Mouse (Mus musculus) liver, embryonic 13.5 days (tissue): ENCODE data around the gene Rpl9-ps1. TPM values are rescaled to one million over a fixed set of nuclear protein-coding genes. Genes with fewer than 3 reads are reported as not detected.

Experiments used
- ATAC-seq: fragments of 200-750 bp; cut with Nextera tagmentation; 2 replicates; pipeline ENCODE4 v1.8.0; 2017; ENCODE audit warnings: low read depth, mild to moderate bottlenecking, moderate number of reproducible peaks, moderate library complexity
- DNase-seq: peaks from one replicate; pipeline ENCODE4 v3.0.0; 2022
- H3K27ac ChIP-seq: fragments of 300-500 bp; sonication (generic); 2 replicates; pipeline ENCODE4 v1.5.1; 2015; ENCODE audit warnings: moderate library complexity, mild to moderate bottlenecking, inconsistent platforms
- H3K27me3 ChIP-seq: fragments of 300-500 bp; sonication (generic); 2 replicates; pipeline ENCODE4 v1.6.1; 2015; ENCODE audit warnings: mild to moderate bottlenecking, inconsistent platforms
- H3K36me3 ChIP-seq: fragments of 300-500 bp; sonication (generic); 2 replicates; pipeline ENCODE4 v1.6.1; 2015; ENCODE audit warnings: mild to moderate bottlenecking, inconsistent platforms
- H3K4me1 ChIP-seq: fragments of 300-500 bp; sonication (generic); replicated peaks from 2 replicates; pipeline ENCODE4 v1.6.1; 2015; ENCODE audit warnings: inconsistent platforms
- H3K4me2 ChIP-seq: fragments of 300-500 bp; sonication (generic); 2 replicates; pipeline ENCODE4 v1.6.1; 2015; ENCODE audit warnings: inconsistent platforms, mild to moderate bottlenecking, moderate library complexity
- H3K4me3 ChIP-seq: fragments of 300-500 bp; sonication (generic); replicated peaks from 2 replicates; pipeline ENCODE4 v1.5.1; 2015; ENCODE audit warnings: mild to moderate bottlenecking, inconsistent platforms
- H3K9ac ChIP-seq: fragments of 300-500 bp; sonication (generic); 2 replicates; pipeline ENCODE4 v1.6.1; 2015; ENCODE audit warnings: mild to moderate bottlenecking, inconsistent platforms
- H3K9me3 ChIP-seq: fragments of 300-500 bp; sonication (generic); replicated peaks from 2 replicates; pipeline ENCODE4 v1.6.1; 2016; ENCODE audit warnings: inconsistent platforms
- WGBS: fragments of 180-500 bp; shearing (Covaris S2); methylation state at CpG from one replicate; pipeline ENCODE4 v1.1.7; 2015; ENCODE audit not compliant: insufficient replicate concordance; 5-methylcytosine and 5-hydroxymethylcytosine counted together
- polyA plus RNA-seq: library from polyadenylated mRNA; unstranded; fragments of >200 nt; fragmentation: Nextera tagmentation; extraction: Ambion mirVana; gene quantifications from 2 replicates; pipeline ENCODE4 v1.2.1, GENCODE M21; 2015

The Rpl9-ps1 gene
- polyA plus RNA-seq, 1 experiment from 2014 or later = not detected

DNA sequence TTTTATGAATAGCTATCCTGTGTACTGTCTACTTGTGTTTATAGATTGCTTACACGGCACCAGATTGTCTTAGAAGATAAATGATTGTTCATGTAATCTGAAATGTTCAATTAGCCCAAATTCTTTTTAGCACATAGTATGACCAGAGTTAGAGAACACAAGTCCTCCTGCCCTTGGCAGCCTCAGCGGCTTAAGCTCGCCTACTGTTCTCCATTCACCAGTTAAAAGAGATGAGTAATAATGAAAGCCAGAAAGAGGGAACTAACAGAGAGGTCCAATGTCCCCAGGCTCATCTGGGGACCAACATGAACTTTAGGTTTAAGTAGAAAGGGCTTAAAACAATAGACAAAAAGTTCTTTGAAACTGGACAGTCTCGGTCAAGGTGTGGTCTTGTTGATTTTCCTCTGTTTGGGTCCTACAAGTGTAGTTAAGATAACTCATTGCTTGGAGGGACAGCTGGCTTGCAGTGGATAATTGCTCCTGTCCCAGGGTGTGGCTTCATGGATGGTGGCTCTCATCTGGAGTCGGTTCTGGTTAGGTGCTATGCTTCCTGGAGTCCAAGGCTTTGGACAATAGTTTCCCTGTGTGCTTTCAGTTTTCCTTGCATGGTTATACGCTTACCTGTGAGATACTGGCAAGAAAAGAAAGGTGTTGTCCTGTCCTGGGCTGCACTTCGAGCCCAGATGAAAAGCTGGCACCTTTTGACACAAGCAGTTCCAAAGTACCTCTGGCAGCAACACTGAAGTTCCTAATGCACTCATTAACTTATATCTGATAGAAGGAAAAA, 49.6 kb downstream of the Rpl9-ps1 start:
- Histone ChIP-seq H3K4me2 (no peak overlapping the region), H3K27me3 (no peaks in the 10 kb centered on the region), H3K9ac (no peak overlapping the region), H3K9me3 (no peaks in the 10 kb centered on the region), H3K4me1 (0 out of 2 replicates have a peak, but pooled peaks cover 3% of the 10 kb centered on the region), H3K27ac (no peak overlapping the region), H3K4me3 (no peak overlapping the region), H3K36me3 (no peaks in the 10 kb centered on the region)
- no peak for DNase-seq
- ATAC-seq = no peak
- 52% methylated on average over 7 of the region's 7 CpGs for WGBS

Other genes starting within 250 kb of the Rpl9-ps1 start
- gene Rasl10b, start 236.5 kb downstream of the Rpl9-ps1 start, polyA plus RNA-seq = 0.20 and 0.27 TPM in 2 replicates
- not detected in 2 replicates for gene Gas2l2, start 216.2 kb downstream of the Rpl9-ps1 start, polyA plus RNA-seq
- 0.65 and 0.78 TPM in 2 replicates for gene 1700020L24Rik, start 207.9 kb downstream of the Rpl9-ps1 start, polyA plus RNA-seq
- 0.47 and 0.50 TPM in 2 replicates for gene Mmp28, start 182.6 kb downstream of the Rpl9-ps1 start, polyA plus RNA-seq
- gene Taf15, start 172.5 kb downstream of the Rpl9-ps1 start, polyA plus RNA-seq = 4.7 and 5.4 TPM in 2 replicates
- not detected in 2 replicates for gene Heatr9, start 123.4 kb downstream of the Rpl9-ps1 start, polyA plus RNA-seq
- 0.21 and 0.30 TPM in 2 replicates for gene Ccl5, start 115.1 kb downstream of the Rpl9-ps1 start, polyA plus RNA-seq
- 16.5 and 16.8 TPM in 2 replicates for gene Ccl9, start 67.0 kb downstream of the Rpl9-ps1 start, polyA plus RNA-seq
- 8.5 and 8.8 TPM in 2 replicates for gene Ccl6, start 52.5 kb downstream of the Rpl9-ps1 start, polyA plus RNA-seq
- 0.79 and 0.92 TPM in 2 replicates for gene Ccl3, start 3.7 kb upstream of the Rpl9-ps1 start, polyA plus RNA-seq
- 0.46 and 0.74 TPM in 2 replicates for gene Ccl4, start 17.0 kb upstream of the Rpl9-ps1 start, polyA plus RNA-seq
- 5.8 and 8.0 TPM in 2 replicates for gene Wfdc17, start 58.4 kb upstream of the Rpl9-ps1 start, polyA plus RNA-seq
- gene Wfdc18, start 63.4 kb upstream of the Rpl9-ps1 start, polyA plus RNA-seq = not detected in 2 replicates
- gene Wfdc21, start 101.3 kb upstream of the Rpl9-ps1 start, polyA plus RNA-seq = 4.0 and 6.1 TPM in 2 replicates
- 7.8 and 8.2 TPM in 2 replicates for gene Heatr6, start 108.1 kb upstream of the Rpl9-ps1 start, polyA plus RNA-seq
- gene Hnf1b, start 204.4 kb upstream of the Rpl9-ps1 start, polyA plus RNA-seq = 1.0 and 2.0 TPM in 2 replicates